Comparison of ENCODE assay signal across 8 mouse cellular contexts in genomic region chr16:74410125-74410524, GRCm38 (mm10). TPM values are rescaled to one million over a fixed set of nuclear protein-coding genes. Genes with fewer than 3 reads are reported as not detected.
DNase-seq lines count a peak whose midpoint lies in the region; ATAC-seq lines count a peak whose summit lies in the region.

No protein-coding gene starts in this region.

- no peak for ATAC-seq in liver, embryonic 11.5 days (replicated peaks; ENCODE audit: low FRiP score)
- no peak for ATAC-seq in hindbrain, embryonic 11.5 days (ENCODE audit: low FRiP score)
- ATAC-seq in limb, embryonic 12.5 days (ENCODE audit: insufficient number of reproducible peaks, insufficient read depth, low FRiP score, low TSS enrichment, low read depth) = no peak
- peak; percentile 47; the same call in 1 of the 2 replicates for ATAC-seq in neural tube, embryonic 13.5 days (ENCODE audit: low read depth)

- DNase-seq in liver, embryonic 11.5 days (ENCODE audit: low spot score) = no peak
- DNase-seq in liver = no peak
- no peak for DNase-seq in hindbrain, embryonic 11.5 days (ENCODE audit: low spot score)
- DNase-seq in spleen, postnatal 4 days (ENCODE audit: low spot score in 2 of 2) = no peak
- DNase-seq in frontal cortex, postnatal 14 days (ENCODE audit: low spot score in 2 of 2) = no peak
- DNase-seq in heart, adult 18-20 months = no peak

- 21% methylated on average over 6 of the region's 6 CpGs for WGBS in liver, embryonic 11.5 days
- 29% methylated on average over 6 of the region's 6 CpGs for WGBS in hindbrain, embryonic 11.5 days
- 15% methylated on average over 6 of the region's 6 CpGs for WGBS in limb, embryonic 12.5 days
- 11% methylated on average over 6 of the region's 6 CpGs for WGBS in neural tube, embryonic 13.5 days

- H3K9ac ChIP-seq in liver, embryonic 11.5 days (ENCODE audit: low read depth, low read length) = 0 out of 2 replicates have a peak overlapping the region, but pooled peaks have one; percentile 30
- H3K9ac ChIP-seq in hindbrain, embryonic 11.5 days (ENCODE audit: low read depth, low read length) = no peak overlapping the region
- peak overlapping the region; percentile 78 for H3K9ac ChIP-seq in limb, embryonic 12.5 days (replicated peaks)
- H3K9ac ChIP-seq in neural tube, embryonic 13.5 days = peak overlapping the region; percentile 79

- H3K4me2 ChIP-seq in liver, embryonic 11.5 days = peak overlapping the region; percentile 74
- H3K4me2 ChIP-seq in hindbrain, embryonic 11.5 days (replicated peaks; ENCODE audit: low read depth, low read length) = peak overlapping the region; percentile 97
- H3K4me2 ChIP-seq in limb, embryonic 12.5 days = peak overlapping the region; percentile 73
- H3K4me2 ChIP-seq in neural tube, embryonic 13.5 days = peak overlapping the region; percentile 83

- no peaks in the 10 kb centered on the region for H3K4me1 ChIP-seq in liver, embryonic 11.5 days (replicated peaks; ENCODE audit: control insufficient read depth, insufficient read depth, low read length)
- no peaks in the 10 kb centered on the region for H3K4me1 ChIP-seq in hindbrain, embryonic 11.5 days (replicated peaks; ENCODE audit: control insufficient read depth, insufficient read depth, low read length)
- 0 out of 2 replicates have a peak, but pooled peaks cover 10% of the 10 kb centered on the region for H3K4me1 ChIP-seq in limb, embryonic 12.5 days (replicated peaks)
- H3K4me1 ChIP-seq in neural tube, embryonic 13.5 days (replicated peaks) = peaks cover 25% of the 10 kb centered on the region

- H3K4me3 ChIP-seq in liver, embryonic 11.5 days (ENCODE audit: low read depth, low read length) = peak overlapping the region; percentile 51
- peak overlapping the region; percentile 58 for H3K4me3 ChIP-seq in hindbrain, embryonic 11.5 days (ENCODE audit: low read depth, low read length)
- peak overlapping the region; percentile 65 for H3K4me3 ChIP-seq in limb, embryonic 12.5 days (replicated peaks)
- H3K4me3 ChIP-seq in neural tube, embryonic 13.5 days = peak overlapping the region; percentile 60

- H3K27me3 ChIP-seq in liver, embryonic 11.5 days (replicated peaks; ENCODE audit: control insufficient read depth, insufficient read depth, low read length) = peaks cover 23% of the 10 kb centered on the region
- no peaks in the 10 kb centered on the region; the same call in 1 of the 2 replicates for H3K27me3 ChIP-seq in hindbrain, embryonic 11.5 days (ENCODE audit: control insufficient read depth, insufficient read depth, low read length)
- no peaks in the 10 kb centered on the region for H3K27me3 ChIP-seq in limb, embryonic 12.5 days
- H3K27me3 ChIP-seq in neural tube, embryonic 13.5 days = no peaks in the 10 kb centered on the region

- no peaks in the 10 kb centered on the region for H3K9me3 ChIP-seq in liver, embryonic 11.5 days (ENCODE audit: control insufficient read depth, low read length)
- no peaks in the 10 kb centered on the region for H3K9me3 ChIP-seq in hindbrain, embryonic 11.5 days (ENCODE audit: control insufficient read depth, low read length)
- no peaks in the 10 kb centered on the region for H3K9me3 ChIP-seq in limb, embryonic 12.5 days
- H3K9me3 ChIP-seq in neural tube, embryonic 13.5 days = no peaks in the 10 kb centered on the region

- no peaks in the 10 kb centered on the region for H3K36me3 ChIP-seq in liver, embryonic 11.5 days (ENCODE audit: control insufficient read depth, insufficient read depth, low read length)
- no peaks in the 10 kb centered on the region for H3K36me3 ChIP-seq in hindbrain, embryonic 11.5 days (ENCODE audit: control insufficient read depth, insufficient read depth, low read length)
- no peaks in the 10 kb centered on the region for H3K36me3 ChIP-seq in limb, embryonic 12.5 days
- no peaks in the 10 kb centered on the region for H3K36me3 ChIP-seq in neural tube, embryonic 13.5 days

- H3K27ac ChIP-seq in liver, embryonic 11.5 days (ENCODE audit: low read depth, low read length) = no peak overlapping the region
- no peak overlapping the region for H3K27ac ChIP-seq in hindbrain, embryonic 11.5 days (ENCODE audit: low read depth, low read length)
- peak overlapping the region; percentile 95 for H3K27ac ChIP-seq in limb, embryonic 12.5 days
- peak overlapping the region; percentile 94 for H3K27ac ChIP-seq in neural tube, embryonic 13.5 days (replicated peaks)

RNA-seq across cellular contexts. Expression of gene Robo2, which starts 1.5 kb away (rescaled TPM):
- polyA plus RNA-seq in liver, embryonic 11.5 days (2014; fragmentation: Nextera tagmentation; extraction: Ambion mirVana) = 29.6 and 32.4 TPM in 2 replicates
- polyA plus RNA-seq in hindbrain, embryonic 11.5 days (2014; fragmentation: Nextera tagmentation; extraction: Ambion mirVana) = 33.1 and 37.5 TPM in 2 replicates
- polyA plus RNA-seq in limb, embryonic 12.5 days (2016; fragmentation: Nextera tagmentation; extraction: Ambion mirVana) = 102 and 106 TPM in 2 replicates
- 83.9 and 90.4 TPM in 2 replicates for polyA plus RNA-seq in neural tube, embryonic 13.5 days (2015; fragmentation: Nextera tagmentation; extraction: Ambion mirVana)
- 1 to 10 TPM; 1.1 to 1.4 TPM for total RNA-seq in heart, adult 18-20 months (2021)

Comparison
In these comparisons a context has a peak if more than half of its experiments do, and no peak if none do; other contexts are left out.
1. H3K27ac ChIP-seq: peak in limb, embryonic 12.5 days (single experiment) and neural tube, embryonic 13.5 days (single experiment); none in liver, embryonic 11.5 days (single experiment) and hindbrain, embryonic 11.5 days (single experiment).
2. Peak in every context shown above with its lines, with median percentiles within 50 percentile points of each other: H3K4me2 ChIP-seq and H3K4me3 ChIP-seq.